In genomic region chr2:122315372-122315771, GRCm38 (mm10) we compare ENCODE assay signal across 30 mouse cellular contexts. TPM values are rescaled to one million over a fixed set of nuclear protein-coding genes. Genes with fewer than 3 reads are reported as not detected.
"Had no signal": no experiment of that assay in that cellular context is flagged by ENCODE, and none has a peak within 500 bp of the region (broad histone marks: within the 10 kb centered on the region; RNA-seq: fewer than 3 reads in every experiment).

Gene Duox1 (plus strand): TSS chr2:122315672.

- H3K27ac ChIP-seq: embryonic facial prominence, embryonic 10.5 days; embryonic facial prominence, embryonic 12.5 days; embryonic facial prominence, embryonic 13.5 days; embryonic facial prominence, embryonic 15.5 days; forebrain, embryonic 10.5 days; forebrain, embryonic 12.5 days; forebrain, embryonic 13.5 days; forebrain, embryonic 15.5 days; gastrocnemius, adult 2 months; heart, adult 2 months had no signal

- H3K4me3 ChIP-seq: embryonic facial prominence, embryonic 10.5 days; embryonic facial prominence, embryonic 12.5 days; embryonic facial prominence, embryonic 15.5 days; erythroblast, embryonic 14.5 days; forebrain, embryonic 10.5 days; forebrain, embryonic 12.5 days; forebrain, embryonic 13.5 days; forebrain, embryonic 15.5 days; heart, adult 2 months had no signal

- H3K36me3 ChIP-seq: embryonic facial prominence, embryonic 10.5 days; embryonic facial prominence, embryonic 12.5 days; embryonic facial prominence, embryonic 13.5 days; embryonic facial prominence, embryonic 15.5 days; forebrain, embryonic 10.5 days; forebrain, embryonic 12.5 days; forebrain, embryonic 15.5 days had no signal

- ATAC-seq: forebrain, embryonic 13.5 days; forebrain, embryonic 14.5 days; forebrain, embryonic 15.5 days; forebrain, embryonic 16.5 days; forebrain, postnatal 0 days had no signal

- DNase-seq: cerebellum, adult 8-10 months; cerebellum, adult 9-10 months; cerebellum, adult 9-11 months; cerebellum, postnatal 10 days; cerebellum, postnatal 14 days; cerebellum, postnatal 25 days; cerebellum, postnatal 36 days; embryo, embryonic 11 days; forebrain, postnatal 0 days; gastrocnemius, adult 2 months; gastrocnemius, postnatal 10 days; gastrocnemius, postnatal 14 days; gastrocnemius, postnatal 25 days; gastrocnemius, postnatal 36 days; heart, adult 11 months; heart, adult 18-20 months; heart, adult 2 months had no signal

- H3K9ac ChIP-seq: embryonic facial prominence, embryonic 12.5 days; embryonic facial prominence, embryonic 13.5 days; embryonic facial prominence, embryonic 15.5 days; forebrain, embryonic 12.5 days; forebrain, embryonic 13.5 days; forebrain, embryonic 15.5 days; forebrain, postnatal 0 days had no signal

- H3K4me2 ChIP-seq: embryonic facial prominence, embryonic 12.5 days; embryonic facial prominence, embryonic 15.5 days; forebrain, embryonic 12.5 days; forebrain, embryonic 13.5 days; forebrain, embryonic 15.5 days had no signal

- H3K9me3 ChIP-seq: embryonic facial prominence, embryonic 10.5 days; embryonic facial prominence, embryonic 12.5 days; embryonic facial prominence, embryonic 13.5 days; embryonic facial prominence, embryonic 15.5 days; forebrain, embryonic 10.5 days; forebrain, embryonic 12.5 days; forebrain, embryonic 13.5 days; forebrain, embryonic 15.5 days had no signal

RNA-seq across cellular contexts. Expression of gene Duox1, which starts in this region (rescaled TPM):
- polyA plus RNA-seq: cortical plate, adult 2 months; erythroblast, embryonic 14.5 days; forebrain, embryonic 10.5 days; forebrain, embryonic 11.5 days; forebrain, embryonic 13.5 days had no signal
